Mouse (Mus musculus) CH12.LX (cell line): ENCODE data around the gene Cnnm2. TPM values are rescaled to one million over a fixed set of nuclear protein-coding genes. Genes with fewer than 3 reads are reported as not detected.

Experiments used
- DNase-seq: peaks from one replicate; pipeline ENCODE4 v3.0.0-alpha.2; 2013; ENCODE audit errors: extremely low read depth
- H3K27ac ChIP-seq: 2 replicates; pipeline ENCODE4 v1.5.1; 2012; ENCODE audit warnings: low read depth, mild to moderate bottlenecking, control low read depth, moderate library complexity; ENCODE audit not compliant: insufficient read depth
- H3K27me3 ChIP-seq: replicated peaks from 2 replicates; pipeline ENCODE3; 2012; ENCODE audit warnings: inconsistent platforms
- H3K36me3 ChIP-seq, 2 experiments: replicated peaks in 1 of 2; 2 replicates each; pipeline versions ENCODE3 to v1.6.1; 2012; ENCODE audit warnings: inconsistent platforms in 1 of 2, low read length in 1 of 2, mild to moderate bottlenecking in 1 of 2, mixed read lengths in 1 of 2, moderate library complexity in 1 of 2; ENCODE audit not compliant: control insufficient read depth in 1 of 2, insufficient read depth in 1 of 2
- H3K4me1 ChIP-seq, 2 experiments: 2 replicates each; pipeline ENCODE4 v1.6.1; 2012; ENCODE audit warnings: inconsistent platforms in 1 of 2, moderate library complexity in 1 of 2; ENCODE audit not compliant: insufficient read depth in 2 of 2, control insufficient read depth in 1 of 2
- H3K4me2 ChIP-seq: 2 replicates; pipeline ENCODE4 v1.6.1; 2012; ENCODE audit warnings: low read depth, mild to moderate bottlenecking, control low read depth; ENCODE audit not compliant: poor library complexity, insufficient read depth, severe bottlenecking
- H3K4me3 ChIP-seq, 3 experiments: fragments of 150-350 bp in 1 of 3; sonication (generic) in 1 of 3; replicated peaks in 1 of 3; 2 replicates each; pipeline versions ENCODE3 to v1.5.1; 2011 to 2012; ENCODE audit warnings: low read depth in 2 of 3, low read length in 2 of 3, mild to moderate bottlenecking in 2 of 3, moderate library complexity in 2 of 3, control low read depth in 1 of 3, improper control_type of control experiment in 1 of 3, inconsistent platforms in 1 of 3, mixed read lengths in 1 of 3; ENCODE audit not compliant: poor library complexity in 1 of 3
- H3K79me2 ChIP-seq: replicated peaks from 2 replicates; pipeline ENCODE4 v1.6.1; 2012; ENCODE audit warnings: mild to moderate bottlenecking, moderate library complexity; ENCODE audit not compliant: control insufficient read depth, poor library complexity, insufficient read depth, severe bottlenecking; ENCODE audit errors: extremely low read depth
- H3K9ac ChIP-seq: 2 replicates; pipeline ENCODE4 v1.6.1; 2012; ENCODE audit warnings: low read depth, mild to moderate bottlenecking, control low read depth, moderate library complexity; ENCODE audit not compliant: insufficient read depth
- H3K9me3 ChIP-seq: replicated peaks from 2 replicates; pipeline ENCODE3; 2012; ENCODE audit warnings: low read length, inconsistent platforms, mixed read lengths
- BHLHE40 ChIP-seq: IDR thresholded peaks from 2 replicates; pipeline ENCODE4 v1.6.1; 2011; ENCODE audit warnings: mild to moderate bottlenecking, low read depth, low read length, improper control_type of control experiment
- CHD1 ChIP-seq: IDR thresholded peaks from 2 replicates; pipeline ENCODE4 v1.6.1; 2012; ENCODE audit warnings: low read depth, low read length, improper control_type of control experiment, inconsistent platforms
- CTCF ChIP-seq, 2 experiments: IDR thresholded peaks in 1 of 2; conservative IDR thresholded peaks in 1 of 2; 2 replicates each; pipeline ENCODE4 v1.5.1; 2011 to 2012; ENCODE audit warnings: low read depth in 2 of 2, low read length in 2 of 2, improper control_type of control experiment in 1 of 2, inconsistent platforms in 1 of 2, mild to moderate bottlenecking in 1 of 2, moderate library complexity in 1 of 2
- ELF1 ChIP-seq: IDR thresholded peaks from 2 replicates; pipeline ENCODE4 v1.6.1; 2014; ENCODE audit warnings: low read depth, mild to moderate bottlenecking, inconsistent platforms, low read length, improper control_type of control experiment
- EP300 ChIP-seq: IDR thresholded peaks from 2 replicates; pipeline ENCODE4 v1.6.1; 2011; ENCODE audit warnings: low read length, improper control_type of control experiment
- ETS1 ChIP-seq: conservative IDR thresholded peaks from 2 replicates; pipeline ENCODE4 v1.6.1; 2012; ENCODE audit warnings: low read depth, mild to moderate bottlenecking, inconsistent platforms, low read length, improper control_type of control experiment, moderate library complexity
- GABPA ChIP-seq: IDR thresholded peaks from 2 replicates; pipeline ENCODE4 v1.6.1; 2012; ENCODE audit warnings: low read depth, low read length, improper control_type of control experiment, inconsistent platforms; ENCODE audit not compliant: insufficient replicate concordance
- IRF4 ChIP-seq: IDR thresholded peaks from 2 replicates; pipeline ENCODE4 v1.6.1; 2014; ENCODE audit warnings: low read depth, mild to moderate bottlenecking, inconsistent platforms, low read length, improper control_type of control experiment
- JUN ChIP-seq: IDR thresholded peaks from 2 replicates; pipeline ENCODE4 v1.6.1; 2011; ENCODE audit warnings: low read depth, mild to moderate bottlenecking, low read length, improper control_type of control experiment, moderate library complexity; ENCODE audit not compliant: insufficient read depth
- JUND ChIP-seq: conservative IDR thresholded peaks from 2 replicates; pipeline ENCODE4 v1.6.1; 2011; ENCODE audit warnings: low read depth, low read length, improper control_type of control experiment
- MEF2A ChIP-seq: IDR thresholded peaks from 2 replicates; pipeline ENCODE4 v1.6.1; 2014; ENCODE audit warnings: low read depth, mild to moderate bottlenecking, inconsistent platforms, low read length, improper control_type of control experiment, borderline replicate concordance
- MXI1 ChIP-seq: IDR thresholded peaks from 2 replicates; pipeline ENCODE4 v1.6.1; 2011; ENCODE audit warnings: mild to moderate bottlenecking, low read depth, low read length, improper control_type of control experiment
- MYC ChIP-seq: IDR thresholded peaks from 2 replicates; pipeline ENCODE4 v1.6.1; 2011; ENCODE audit warnings: low read depth, mild to moderate bottlenecking, improper control_type of control experiment, low read length
- NRF1 ChIP-seq: IDR thresholded peaks from 2 replicates; pipeline ENCODE4 v1.6.1; 2014; ENCODE audit warnings: low read depth, mild to moderate bottlenecking, inconsistent platforms, low read length, improper control_type of control experiment, moderate library complexity
- PAX5 ChIP-seq: IDR thresholded peaks from 2 replicates; pipeline ENCODE4 v1.6.1; 2012; ENCODE audit warnings: low read length, inconsistent platforms, mixed read lengths
- POLR2AphosphoS2 ChIP-seq: IDR thresholded peaks from 2 replicates; pipeline ENCODE4 v1.6.1; 2011; ENCODE audit warnings: low read depth, low read length, improper control_type of control experiment
- RAD21 ChIP-seq: IDR thresholded peaks from 2 replicates; pipeline ENCODE4 v1.6.1; 2011; ENCODE audit warnings: low read depth, mild to moderate bottlenecking, low read length, improper control_type of control experiment, moderate library complexity
- RCOR1 ChIP-seq: conservative IDR thresholded peaks from 2 replicates; pipeline ENCODE4 v1.6.1; 2012; ENCODE audit warnings: low read depth, mild to moderate bottlenecking, inconsistent platforms, low read length, improper control_type of control experiment
- SIN3A ChIP-seq: IDR thresholded peaks from 2 replicates; pipeline ENCODE4 v1.6.1; 2012; ENCODE audit warnings: low read length, improper control_type of control experiment, inconsistent platforms
- TBP ChIP-seq: conservative IDR thresholded peaks from 2 replicates; pipeline ENCODE4 v1.6.1; 2011; ENCODE audit warnings: low read depth, low read length, improper control_type of control experiment
- TCF12 ChIP-seq: IDR thresholded peaks from 2 replicates; pipeline ENCODE4 v1.6.1; 2014; ENCODE audit warnings: low read depth, mild to moderate bottlenecking, inconsistent platforms, low read length, improper control_type of control experiment
- USF2 ChIP-seq: conservative IDR thresholded peaks from 2 replicates; pipeline ENCODE4 v1.6.1; 2011; ENCODE audit warnings: low read depth, low read length, improper control_type of control experiment
- ZKSCAN1 ChIP-seq: IDR thresholded peaks from 2 replicates; pipeline ENCODE4 v1.6.1; 2012; ENCODE audit warnings: low read depth, inconsistent platforms, low read length, improper control_type of control experiment, borderline replicate concordance
- ZMIZ1 ChIP-seq: IDR thresholded peaks from 2 replicates; pipeline ENCODE4 v1.6.1; 2012; ENCODE audit warnings: low read depth, mild to moderate bottlenecking, inconsistent platforms, low read length, improper control_type of control experiment
- ZNF384 ChIP-seq: IDR thresholded peaks from 2 replicates; pipeline ENCODE4 v1.6.1; 2012; ENCODE audit warnings: low read depth, low read length, improper control_type of control experiment, inconsistent platforms
- dilution Hi-C: fragments of 300-500 bp; cut with MboI; formaldehyde crosslinking; loops from 2 replicates; pipeline ENCODE4 v1.14.3; 2020; ENCODE audit warnings: low sequenced_read_pairs; ENCODE audit not compliant: extremely low pct_unique_long_range_greater_than_20kb, extremely low pct_ligation_motif_present
- in situ Hi-C: fragments of 300-500 bp; cut with MboI; formaldehyde crosslinking; loops from 3 replicates; pipeline ENCODE4 v1.14.3; 2019; ENCODE audit warnings: low sequenced_read_pairs, low pct_ligation_motif_present, low pct_unique_long_range_greater_than_20kb, mixed read lengths
- polyA plus RNA-seq: library from polyadenylated mRNA; unstranded; fragments of >175 nt; gene quantifications from 2 replicates; pipeline ENCODE4 v1.2.1, GENCODE M21; 2012; ENCODE audit warnings: low read depth; ENCODE audit not compliant: insufficient read length
- total RNA-seq, 2 experiments: library from RNA; depleted of rRNA; stranded (reverse); fragments of 300-350 nt in 1 of 2; fragments of >200 nt in 1 of 2; gene quantifications; 2 replicates each; pipeline ENCODE4 v1.2.3; 2012 to 2014

The Cnnm2 gene
- total and polyA plus RNA-seq, 3 experiments = 1.8 to 3.7 (median 2.6) TPM

DNA sequence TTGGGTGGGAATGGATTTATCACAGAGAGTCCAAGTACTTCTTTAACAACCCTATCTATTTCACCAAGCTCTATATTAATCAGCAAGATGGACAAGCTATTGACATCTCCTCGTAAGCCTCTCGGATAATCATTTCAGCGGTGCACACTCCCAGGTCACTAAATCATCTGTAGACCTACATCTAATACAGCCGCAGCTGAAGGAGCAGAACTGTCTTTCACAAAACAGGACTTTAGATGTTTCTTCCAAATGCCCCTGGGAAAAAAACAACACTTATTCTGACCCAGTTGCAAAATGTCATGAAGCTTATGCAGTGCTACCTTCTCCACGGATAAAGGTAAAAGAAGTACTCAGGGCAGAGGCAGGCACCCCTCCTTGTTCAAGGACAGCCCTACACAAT lies 146.8 kb downstream of the Cnnm2 start:
- H3K4me2 ChIP-seq = no peak overlapping the region
- no peaks in the 10 kb centered on the region for H3K27me3 ChIP-seq
- peaks cover 3 to 41% of the 10 kb centered on the region in 2 experiments for H3K36me3 ChIP-seq
- in situ Hi-C loops = no loop called here
- dilution Hi-C loops = no loop called here
- no peak for DNase-seq
- no peak overlapping the region for H3K27ac ChIP-seq
- no peaks in the 10 kb centered on the region for H3K9me3 ChIP-seq
- H3K9ac ChIP-seq = no peak overlapping the region
- no peaks in the 10 kb centered on the region for H3K79me2 ChIP-seq
- no peaks in the 10 kb centered on the region for H3K4me1 ChIP-seq
- no peak overlapping the region for H3K4me3 ChIP-seq
- TF ChIP-seq EP300 = no peak
- no peak for TF ChIP-seq BHLHE40
- TF ChIP-seq TBP = no peak
- no peak for TF ChIP-seq ZMIZ1
- no peak for TF ChIP-seq NRF1
- no peak for TF ChIP-seq MXI1
- no peak for TF ChIP-seq ETS1
- no peak for TF ChIP-seq USF2
- TF ChIP-seq GABPA = no peak
- TF ChIP-seq SIN3A = no peak
- TF ChIP-seq TCF12 = no peak
- no peak for TF ChIP-seq POLR2AphosphoS2
- TF ChIP-seq MYC = no peak
- TF ChIP-seq CHD1 = no peak
- TF ChIP-seq ZKSCAN1 = no peak
- TF ChIP-seq ZNF384 = no peak
- TF ChIP-seq ELF1 = no peak

GRCm38 (mm10) chr19:46908977-46909376 lies 147.6 kb downstream of the Cnnm2 start:
- dilution Hi-C loops = no loop called here
- Histone ChIP-seq H3K4me3 (no peak overlapping the region), H3K27me3 (no peaks in the 10 kb centered on the region), H3K79me2 (no peaks in the 10 kb centered on the region), H3K9me3 (no peaks in the 10 kb centered on the region), H3K4me2 (no peak overlapping the region), H3K9ac (no peak overlapping the region), H3K36me3 (peaks cover 1 to 40% of the 10 kb centered on the region in 2 experiments), H3K4me1 (no peaks in the 10 kb centered on the region), H3K27ac (no peak overlapping the region)
- in situ Hi-C loops = no loop called here
- DNase-seq = no peak
- TF ChIP-seq EP300 (no peak), JUN (no peak), TCF12 (no peak), CTCF (conservative IDR thresholded peaks at IDR 0.05 in 1 of 2, IDR thresholded peaks at IDR 0.05 in 1 of 2; ENCODE audit: low read depth in 2 of 2, low read length in 2 of 2) (no peak), JUND (no peak), PAX5 (no peak), ZKSCAN1 (no peak), RCOR1 (no peak), RAD21 (no peak), MEF2A (no peak), GABPA (no peak), IRF4 (no peak)
